Mouse (Mus musculus): Measurements from ENCODE around the gene Ifitm5.

The Ifitm5 gene

DNA sequence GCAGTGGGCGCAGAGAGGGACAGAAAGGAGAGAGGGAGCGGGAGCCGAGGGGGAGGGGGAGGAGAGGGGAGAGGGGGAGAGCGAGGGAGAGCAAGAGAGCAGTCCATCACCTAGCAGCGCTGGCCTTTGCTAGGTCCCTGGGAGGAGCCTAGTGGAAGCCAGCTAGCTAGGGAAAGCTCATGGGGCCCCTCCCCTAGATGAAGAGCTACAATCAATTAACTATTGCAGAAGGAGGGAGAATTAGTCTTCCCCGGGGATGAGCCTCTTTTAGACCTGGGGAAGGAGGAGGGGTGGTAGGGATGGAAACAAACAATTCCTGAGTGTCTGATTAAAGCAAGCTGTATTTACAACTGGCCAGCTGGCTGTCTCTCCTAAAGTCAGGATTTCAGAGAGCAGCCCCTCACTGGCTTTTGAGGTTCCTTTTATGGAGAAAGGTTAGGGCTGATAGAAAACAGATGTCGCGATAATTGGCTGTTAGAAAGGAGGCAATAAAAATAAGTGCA is 10.4 kb downstream of the Ifitm5 start:
- no peak for DNase-seq (ENCODE audit: low spot score)

DNA sequence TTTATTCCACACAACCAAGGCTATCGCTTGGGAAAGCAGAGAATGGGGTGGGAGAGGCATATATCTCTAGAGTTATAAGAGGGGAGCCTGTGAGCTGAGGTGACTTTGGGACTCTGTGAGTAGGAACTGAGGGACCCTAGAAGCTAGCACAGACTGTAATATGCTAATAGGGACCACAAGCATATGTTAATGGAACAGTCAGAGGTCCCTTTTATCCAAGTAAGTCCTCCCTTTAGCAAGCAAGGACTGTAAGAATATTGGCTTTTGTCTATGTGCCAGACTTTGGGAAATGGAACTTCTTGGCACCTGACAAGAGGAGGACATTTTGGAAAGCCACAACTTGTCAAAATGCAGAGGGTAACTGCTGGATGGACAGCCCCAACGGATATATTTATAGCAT is 11.2 kb downstream of the Ifitm5 start:
- no peak for DNase-seq (ENCODE audit: low spot score)

- DNase-seq (ENCODE audit: low spot score) = no peak
Observed at GRCm38 (mm10) chr7:140938436-140938835, 11.7 kb downstream of the Ifitm5 start.

DNA sequence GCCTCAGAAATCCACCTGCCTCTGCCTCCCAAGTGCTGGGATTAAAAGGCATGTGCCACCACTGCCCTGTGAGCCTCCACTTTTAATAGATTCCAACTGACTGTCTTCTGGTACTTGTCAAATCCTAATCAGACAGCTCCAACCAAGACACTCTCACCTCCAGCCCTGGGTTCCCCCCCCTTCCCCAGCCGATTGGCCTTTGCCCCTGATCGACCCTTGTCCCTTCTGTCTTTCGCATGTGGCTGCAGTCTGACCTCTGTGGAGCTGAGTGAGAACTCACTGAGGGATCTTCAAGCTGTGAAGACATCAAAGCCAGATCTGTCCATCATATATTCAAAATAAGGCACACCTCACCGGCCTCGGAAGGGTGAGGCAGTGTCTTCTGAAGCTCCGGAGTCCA is 22.9 kb downstream of the Ifitm5 start:
- DNase-seq (ENCODE audit: low spot score) = no peak

GRCm38 (mm10) chr7:140923070-140923775 is 26.9 kb downstream of the Ifitm5 start:
- DNase-seq (ENCODE audit: low spot score) = no peak

GRCm38 (mm10) chr7:140922398-140923069 is 27.6 kb downstream of the Ifitm5 start:
- no peak for DNase-seq (ENCODE audit: low spot score)

DNA sequence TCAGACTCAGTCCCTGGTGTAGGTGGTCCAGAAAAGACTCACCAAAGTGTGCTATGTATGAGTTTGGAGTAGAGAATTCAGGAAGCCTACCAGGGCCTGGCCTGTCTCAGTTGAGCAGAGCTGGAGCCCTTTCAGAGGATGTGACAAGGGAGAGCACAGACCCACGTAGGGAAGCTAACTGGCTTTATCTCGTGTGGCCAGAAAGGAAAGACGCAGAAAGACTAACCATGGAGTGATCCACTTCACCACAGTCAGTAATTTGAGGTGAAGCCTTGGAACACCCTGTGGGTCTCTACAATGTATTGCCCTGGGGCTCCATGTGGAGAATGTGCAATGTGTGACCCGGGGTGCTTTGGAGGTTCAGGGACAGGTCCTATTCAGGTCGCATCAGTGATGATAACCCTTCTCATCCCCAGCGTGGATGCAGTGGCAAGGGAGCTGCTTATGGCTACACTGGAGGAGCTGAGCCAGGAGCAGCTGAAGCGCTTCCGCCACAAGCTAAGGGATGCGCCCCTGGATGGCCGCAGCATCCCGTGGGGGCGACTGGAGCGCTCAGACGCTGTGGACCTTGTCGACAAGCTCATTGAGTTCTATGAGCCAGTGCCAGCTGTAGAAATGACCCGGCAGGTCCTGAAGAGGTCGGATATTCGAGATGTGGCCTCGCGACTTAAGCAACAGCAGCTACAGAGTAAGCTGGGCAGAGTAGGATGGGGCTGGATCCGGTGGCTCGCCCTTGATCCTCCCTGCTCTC is 28.7 kb downstream of the Ifitm5 start:
- no peak for DNase-seq (ENCODE audit: low spot score)

DNA sequence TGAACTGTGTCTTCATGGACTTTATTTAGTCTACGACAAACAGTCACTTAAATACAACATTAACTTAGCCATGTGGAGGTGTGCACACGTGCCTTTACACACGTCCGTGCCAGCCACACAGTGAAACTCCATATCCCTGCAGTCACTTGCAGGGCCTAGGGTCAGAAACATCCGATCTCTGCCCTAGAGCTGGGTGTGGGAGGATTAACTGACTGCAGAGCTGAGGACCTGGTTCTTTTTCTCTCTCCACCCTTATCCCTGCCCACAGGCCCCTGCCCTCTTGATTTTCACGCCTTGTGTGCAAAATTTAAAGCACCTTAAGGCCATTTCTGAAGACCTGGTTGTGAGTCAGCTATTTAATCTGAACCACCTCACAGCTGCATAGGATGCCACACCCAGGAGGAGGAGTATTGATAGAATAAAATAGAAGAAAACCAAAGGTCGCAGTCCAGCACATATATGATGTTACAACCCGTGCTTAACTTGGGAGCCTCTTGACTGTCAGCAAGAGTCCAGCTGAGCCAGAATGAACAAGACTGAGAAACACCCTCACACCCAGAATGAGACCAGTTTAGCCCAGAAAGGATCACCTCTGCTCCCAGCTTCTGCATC is 29.6 kb downstream of the Ifitm5 start, which contains the start of gene Nlrp6:
TSS of gene Nlrp6 (plus strand) at position 485 of the 612 bp plus-strand sequence.
- no peak for DNase-seq (ENCODE audit: low spot score)

DNA sequence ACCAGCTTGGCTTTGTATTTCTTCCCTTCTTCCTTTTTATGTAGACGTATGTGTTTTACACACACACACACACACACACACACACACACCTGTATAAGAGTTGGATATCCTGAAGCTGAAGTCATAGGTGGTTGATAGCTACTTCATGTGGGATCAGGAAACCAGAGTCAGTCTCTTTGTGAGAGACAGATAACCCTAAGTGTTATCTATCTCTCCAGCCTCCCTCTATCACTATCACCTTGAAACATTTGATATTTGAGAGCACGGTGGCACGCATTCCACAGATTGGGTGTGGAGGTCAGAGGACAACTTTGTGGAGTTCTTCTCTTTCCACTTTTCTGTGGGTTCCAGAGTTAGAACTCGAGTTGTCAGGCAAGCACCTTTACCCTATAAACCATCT is 30.2 kb downstream of the Ifitm5 start:
- DNase-seq (ENCODE audit: low spot score) = no peak

GRCm38 (mm10) chr7:140914031-140914690 is 35.9 kb downstream of the Ifitm5 start:
- DNase-seq (ENCODE audit: low spot score) = no peak

GRCm38 (mm10) chr7:140912846-140913482 is 37.1 kb downstream of the Ifitm5 start:
- no peak for DNase-seq (ENCODE audit: low spot score)

GRCm38 (mm10) chr7:140912293-140912692 is 37.8 kb downstream of the Ifitm5 start:
- no peak for DNase-seq (ENCODE audit: low spot score)

GRCm38 (mm10) chr7:140908634-140909107 is 41.4 kb downstream of the Ifitm5 start:
- peak; percentile 65 for DNase-seq (ENCODE audit: low spot score)

GRCm38 (mm10) chr7:140908181-140908580 is 41.9 kb downstream of the Ifitm5 start:
- no peak for DNase-seq (ENCODE audit: low spot score)

DNA sequence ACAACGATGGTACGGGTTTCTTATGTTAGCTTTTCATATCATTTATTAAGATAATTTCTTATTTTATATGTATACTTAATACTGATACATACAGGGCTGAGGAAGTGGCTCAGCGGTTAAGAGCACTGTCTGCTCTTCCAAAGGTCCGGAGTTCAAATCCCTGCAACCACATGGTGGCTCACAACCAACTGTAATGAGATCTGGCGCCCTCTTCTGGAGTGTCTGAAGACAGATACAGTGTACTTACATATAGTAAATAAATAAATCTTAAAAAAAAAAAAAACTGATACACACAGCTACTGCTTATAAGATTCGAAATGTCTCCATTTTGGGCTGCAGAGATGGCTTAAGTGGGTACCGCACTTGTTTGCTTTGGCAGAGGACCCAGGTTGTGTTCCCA is 42.4 kb downstream of the Ifitm5 start:
- DNase-seq (ENCODE audit: low spot score) = no peak

GRCm38 (mm10) chr7:140907131-140907530 is 43.0 kb downstream of the Ifitm5 start:
- DNase-seq (ENCODE audit: low spot score) = no peak

DNA sequence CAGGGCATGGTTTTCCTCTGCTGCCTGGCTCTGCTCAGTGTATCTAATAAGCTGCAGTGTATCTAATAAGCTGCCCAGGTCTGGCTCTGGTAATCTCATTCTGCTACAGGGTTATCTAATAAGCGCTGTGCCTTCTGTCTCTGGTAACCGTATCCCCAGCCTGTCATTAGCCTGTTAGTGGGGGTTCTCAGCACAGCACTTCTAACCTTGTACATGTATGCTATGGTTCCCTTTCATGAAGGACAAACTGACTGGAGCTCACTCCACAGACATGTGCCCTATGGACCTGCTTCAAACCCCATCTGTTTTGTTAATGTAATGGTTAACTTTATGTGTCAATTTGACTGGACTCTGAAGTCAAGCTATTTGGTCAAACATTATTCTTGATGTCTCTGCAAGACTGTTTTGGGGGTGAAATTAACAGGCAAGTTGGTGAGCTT is 44.4 kb downstream of the Ifitm5 start:
- no peak for DNase-seq (ENCODE audit: low spot score)

- peak; percentile 79 for DNase-seq (ENCODE audit: low spot score)
Observed at GRCm38 (mm10) chr7:140903212-140903611, 46.9 kb downstream of the Ifitm5 start.

DNA sequence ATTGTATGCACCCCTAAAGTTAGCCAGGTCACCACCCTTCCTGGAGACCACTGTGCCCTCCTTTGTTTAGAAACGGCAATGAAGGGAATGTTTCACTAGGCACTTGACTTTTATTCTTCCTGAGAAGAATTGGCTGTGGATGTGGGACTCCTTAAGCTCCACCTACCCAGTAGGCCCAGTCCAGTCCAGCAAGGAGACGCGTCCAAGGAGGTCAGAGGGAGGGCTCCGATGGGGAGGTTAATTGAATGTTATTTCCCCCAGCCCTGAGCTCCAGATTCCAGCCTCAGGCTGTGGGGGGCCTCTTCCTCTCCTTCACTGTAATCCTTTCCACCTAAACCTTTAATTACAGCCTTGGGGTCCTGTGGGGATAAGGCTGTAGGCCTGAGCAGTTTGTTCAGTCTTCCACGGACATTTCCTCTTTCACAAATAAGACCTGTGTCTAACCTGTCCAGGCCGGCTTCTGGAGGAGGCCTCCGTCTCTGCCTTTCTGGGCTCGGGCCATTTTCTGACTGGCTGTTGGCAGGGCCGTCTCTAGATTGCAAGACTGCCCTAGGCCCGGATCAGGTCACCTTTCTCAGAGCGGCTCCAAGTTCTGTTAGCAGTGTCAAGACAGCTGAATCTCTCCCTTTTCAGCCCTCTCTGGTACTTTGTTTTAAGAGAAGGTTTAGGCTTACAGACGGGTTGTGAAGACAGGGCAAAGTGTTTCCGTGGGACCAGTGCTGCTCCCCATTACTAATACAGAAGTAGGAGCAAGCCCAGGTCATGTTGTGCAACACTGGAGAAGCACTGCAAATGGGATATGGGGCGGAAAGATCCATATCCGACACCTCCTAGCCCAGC is 47.8 kb downstream of the Ifitm5 start:
- DNase-seq (ENCODE audit: low spot score) = no peak

GRCm38 (mm10) chr7:140900220-140900619 is 49.9 kb downstream of the Ifitm5 start, which contains the start of gene Cox8b:
Cox8b (minus strand) TSS chr7:140900446.
- DNase-seq (ENCODE audit: low spot score) = no peak

Measured in layer of hippocampus, adult 11-12 months (tissue).